Mouse (Mus musculus): ENCODE measurements around the gene Gm10721.
"Not testable (repeated sequence)": the region's sequence is repeated elsewhere in the genome, so short reads cannot be mapped to it uniquely, and the experiment has no call there.

The Gm10721 gene

DNA sequence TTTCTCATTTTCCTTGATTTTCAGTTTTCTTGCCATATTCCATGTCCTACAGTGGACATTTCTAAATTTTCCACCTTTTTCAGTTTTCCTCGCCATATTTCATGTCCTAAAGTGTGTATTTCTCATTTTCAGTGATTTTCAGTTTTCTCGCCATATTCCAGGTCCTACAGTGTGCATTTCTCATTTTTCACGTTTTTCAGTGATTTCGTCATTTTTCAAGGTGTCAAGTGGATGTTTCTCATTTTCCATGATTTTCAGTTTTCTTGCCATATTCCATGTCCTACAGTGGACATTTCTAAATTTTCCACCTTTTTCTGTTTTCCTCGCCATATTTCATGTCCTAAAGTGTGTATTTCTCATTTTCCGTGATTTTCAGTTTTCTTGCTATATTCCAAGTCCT is 12.7 kb downstream of the Gm10721 start:
- not testable (repeated sequence) for DNase-seq (ENCODE audit: low spot score)

DNA sequence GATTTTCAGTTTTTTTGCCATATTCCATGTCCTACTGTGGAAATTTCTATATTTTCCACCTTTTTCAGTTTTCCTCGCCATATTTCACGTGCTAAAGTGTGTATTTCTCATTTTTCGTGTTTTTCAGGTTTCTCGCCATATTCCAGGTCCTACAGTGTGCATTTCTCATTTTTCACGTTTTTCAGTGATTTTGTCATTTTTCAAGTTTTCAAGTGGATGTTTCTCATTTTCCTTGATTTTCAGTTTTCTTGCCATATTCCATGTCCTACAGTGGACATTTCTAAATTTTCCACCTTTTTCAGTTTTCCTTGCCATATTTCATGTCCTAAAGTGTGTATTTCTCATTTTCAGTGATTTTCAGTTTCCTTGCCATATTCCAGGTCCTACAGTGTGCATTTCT is 13.2 kb downstream of the Gm10721 start:
- not testable (repeated sequence) for DNase-seq (ENCODE audit: low spot score)

DNA sequence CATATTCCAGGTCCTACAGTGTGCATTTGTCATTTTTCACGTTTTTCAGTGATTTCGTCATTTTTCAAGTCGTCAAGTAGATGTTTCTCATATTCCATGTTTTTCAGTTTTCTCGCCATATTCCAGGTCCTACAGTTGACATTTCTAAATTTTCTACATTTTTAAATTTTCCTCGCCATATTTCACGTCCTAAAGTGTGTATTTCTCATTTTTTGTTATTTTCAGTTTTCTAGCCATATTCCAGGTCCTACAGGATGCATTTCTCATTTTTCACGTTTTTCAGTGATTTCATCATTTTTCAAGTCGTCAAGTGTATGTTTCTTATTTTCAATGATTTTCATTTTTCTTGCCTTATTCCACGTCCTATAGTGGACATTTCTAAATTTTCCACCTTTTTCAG is 13.8 kb downstream of the Gm10721 start:
- DNase-seq (ENCODE audit: low spot score) = not testable (repeated sequence)

GRCm38 (mm10) chr9:3027200-3027599 is 14.3 kb downstream of the Gm10721 start:
- peak; percentile 60 for DNase-seq (ENCODE audit: low spot score)

DNA sequence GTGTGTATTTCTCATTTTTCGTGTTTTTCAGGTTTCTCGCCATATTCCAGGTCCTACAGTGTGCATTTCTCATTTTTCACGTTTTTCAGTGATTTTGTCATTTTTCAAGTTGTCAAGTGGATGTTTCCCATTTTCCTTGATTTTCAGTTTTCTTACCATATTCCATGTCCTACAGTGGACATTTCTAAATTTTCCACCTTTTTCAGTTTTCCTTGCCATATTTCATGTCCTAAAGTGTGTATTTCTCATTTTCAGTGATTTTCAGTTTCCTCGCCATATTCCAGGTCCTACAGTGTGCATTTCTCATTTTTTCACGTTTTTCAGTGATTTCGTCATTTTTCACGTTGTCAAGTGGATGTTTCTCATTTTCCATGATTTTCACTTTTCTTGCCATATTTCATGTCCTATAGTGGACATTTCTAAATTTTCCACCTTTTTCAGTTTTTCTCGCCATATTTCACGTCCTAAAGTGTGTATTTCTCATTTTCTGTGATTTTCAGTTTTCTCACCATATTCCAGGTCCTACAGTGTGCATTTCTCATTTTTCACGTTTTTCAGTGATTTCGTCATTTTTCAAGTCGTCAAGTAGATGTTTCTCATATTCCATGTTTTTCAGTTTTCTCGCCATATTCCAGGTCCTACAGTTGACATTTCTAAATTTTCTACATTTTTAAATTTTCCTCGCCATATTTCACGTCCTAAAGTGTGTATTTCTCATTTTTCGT is 16.5 kb downstream of the Gm10721 start:
- not testable (repeated sequence) for DNase-seq (ENCODE audit: low spot score)

DNA sequence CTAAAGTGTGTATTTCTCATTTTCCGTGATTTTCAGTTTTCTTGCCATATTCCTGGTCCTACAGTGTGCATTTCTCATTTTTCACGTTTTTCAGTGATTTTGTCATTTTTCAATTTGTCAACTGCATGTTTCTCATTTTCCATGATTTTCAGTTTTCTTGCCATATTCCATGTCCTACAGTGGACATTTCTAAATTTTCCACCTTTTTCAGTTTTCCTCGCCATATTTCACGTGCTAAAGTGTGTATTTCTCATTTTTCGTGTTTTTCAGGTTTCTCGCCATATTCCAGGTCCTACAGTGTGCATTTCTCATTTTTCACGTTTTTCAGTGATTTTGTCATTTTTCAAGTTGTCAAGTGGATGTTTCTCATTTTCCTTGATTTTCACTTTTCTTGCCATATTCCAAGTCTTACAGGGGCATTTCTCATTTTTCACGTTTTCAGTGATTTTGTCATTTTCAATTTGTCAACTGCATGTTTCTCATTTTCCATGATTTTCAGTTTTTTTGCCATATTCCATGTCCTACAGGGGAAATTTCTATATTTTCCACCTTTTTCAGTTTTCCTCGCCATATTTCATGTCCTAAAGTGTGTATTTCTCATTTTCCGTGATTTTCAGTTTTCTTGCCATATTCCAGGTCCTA is 17.9 kb downstream of the Gm10721 start:
- peak; percentile 94 for DNase-seq (ENCODE audit: low spot score)

DNA sequence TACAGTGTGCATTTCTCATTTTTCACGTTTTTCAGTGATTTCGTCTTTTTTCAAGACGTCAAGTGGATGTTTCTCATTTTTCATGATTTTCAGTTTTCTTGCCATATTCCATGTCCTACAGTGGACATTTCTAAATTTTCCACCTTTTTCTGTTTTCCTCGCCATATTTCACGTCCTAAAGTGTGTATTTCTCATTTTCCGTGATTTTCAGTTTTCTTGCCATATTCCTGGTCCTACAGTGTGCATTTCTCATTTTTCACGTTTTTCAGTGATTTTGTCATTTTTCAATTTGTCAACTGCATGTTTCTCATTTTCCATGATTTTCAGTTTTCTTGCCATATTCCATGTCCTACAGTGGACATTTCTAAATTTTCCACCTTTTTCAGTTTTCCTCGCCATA is 21.4 kb downstream of the Gm10721 start, which contains the start of gene Gm17535:
Gm17535 (plus strand) TSS at position 301 of the 400 bp plus-strand sequence.
- DNase-seq (ENCODE audit: low spot score) = not testable (repeated sequence)

- not testable (repeated sequence) for DNase-seq (ENCODE audit: low spot score)
Observed at GRCm38 (mm10) chr9:3036577-3036976, 23.6 kb downstream of the Gm10721 start, which contains the start of gene Gm10715. Gene Gm10715 (plus strand): TSS chr9:3036877.

- peak; percentile 11 for DNase-seq (ENCODE audit: low spot score)
Observed at GRCm38 (mm10) chr9:3038161-3038560, 25.2 kb downstream of the Gm10721 start.

All from c-Kit-positive CD71-positive TER-119-positive erythroid progenitor cells, embryonic 14.5 days (primary cell).